In the genomic region with DNA sequence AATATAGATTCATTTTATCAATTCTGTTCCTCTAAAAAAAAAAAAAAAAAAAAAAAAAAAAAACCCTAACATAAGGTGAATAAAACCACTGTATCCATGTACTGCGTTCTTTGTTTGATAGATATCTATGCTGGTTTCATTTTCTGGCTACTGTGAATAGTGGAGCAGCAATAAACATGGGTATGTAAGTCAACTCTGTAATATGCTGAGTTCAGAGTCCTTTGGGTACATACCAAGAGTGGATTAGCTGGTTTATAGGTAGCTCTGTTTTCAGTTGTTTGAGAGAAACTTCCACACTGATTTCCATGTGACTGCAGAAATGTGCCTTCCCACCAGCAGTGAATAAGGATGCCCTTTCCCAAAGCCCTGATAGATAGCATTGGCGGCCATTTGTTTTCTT, we compare ENCODE assay signal across 21 mouse cellular contexts.
"Had no signal": no experiment of that assay in that cellular context is flagged by ENCODE, and none has a peak within 500 bp of the region (broad histone marks: within the 10 kb centered on the region; RNA-seq: fewer than 3 reads in every experiment).

No protein-coding gene starts in this region.

- H3K9ac ChIP-seq: liver, embryonic 14.5 days; lung, embryonic 15.5 days; midbrain, embryonic 12.5 days; midbrain, embryonic 15.5 days; neural tube, embryonic 12.5 days; neural tube, embryonic 15.5 days had no signal

- H3K27me3 ChIP-seq: lung, embryonic 15.5 days; midbrain, embryonic 12.5 days; midbrain, embryonic 15.5 days; neural tube, embryonic 12.5 days; neural tube, embryonic 15.5 days had no signal

- H3K27ac ChIP-seq: kidney, postnatal 0 days; layer of hippocampus, adult 2 months; left cerebral cortex, adult 2 months; liver, embryonic 14.5 days; lung, embryonic 15.5 days; macrophage; midbrain, embryonic 12.5 days; midbrain, embryonic 15.5 days; neural tube, embryonic 12.5 days; neural tube, embryonic 15.5 days; stomach, postnatal 0 days had no signal

- H3K4me2 ChIP-seq: liver, embryonic 11.5 days; lung, embryonic 15.5 days; midbrain, embryonic 12.5 days; midbrain, embryonic 15.5 days; neural tube, embryonic 12.5 days; neural tube, embryonic 15.5 days had no signal

- H3K4me1 ChIP-seq: lung, embryonic 15.5 days; midbrain, embryonic 12.5 days; midbrain, embryonic 15.5 days; neural tube, embryonic 12.5 days; neural tube, embryonic 15.5 days had no signal

- H3K4me3 ChIP-seq: layer of hippocampus, adult 2 months; left cerebral cortex, adult 2 months; lung, embryonic 15.5 days; midbrain, embryonic 12.5 days; midbrain, embryonic 15.5 days; neural tube, embryonic 12.5 days; neural tube, embryonic 15.5 days had no signal

- H3K9me3 ChIP-seq: lung, embryonic 15.5 days; midbrain, embryonic 12.5 days; midbrain, embryonic 15.5 days; neural tube, embryonic 12.5 days; neural tube, embryonic 15.5 days had no signal

- DNase-seq: kidney, adult 2 months; kidney, postnatal 25 days; layer of hippocampus, postnatal 36 days; lung, adult 18-20 months; lung, postnatal 10 days; right cerebral cortex, postnatal 25 days; thymus, adult 2 months; thymus, postnatal 14 days; thymus, postnatal 4 days had no signal

- ATAC-seq: midbrain, embryonic 15.5 days had no signal

- H3K36me3 ChIP-seq: lung, embryonic 15.5 days; midbrain, embryonic 12.5 days; midbrain, embryonic 15.5 days; neural tube, embryonic 12.5 days; neural tube, embryonic 15.5 days had no signal
